Mouse (Mus musculus): ENCODE measurements around the gene Pdzph1. TPM values are rescaled to one million over a fixed set of nuclear protein-coding genes. Genes with fewer than 3 reads are reported as not detected.

Pdzph1 gene
- polyA plus RNA-seq, 1 experiment from 2014 or later, result 6.5 TPM

DNA sequence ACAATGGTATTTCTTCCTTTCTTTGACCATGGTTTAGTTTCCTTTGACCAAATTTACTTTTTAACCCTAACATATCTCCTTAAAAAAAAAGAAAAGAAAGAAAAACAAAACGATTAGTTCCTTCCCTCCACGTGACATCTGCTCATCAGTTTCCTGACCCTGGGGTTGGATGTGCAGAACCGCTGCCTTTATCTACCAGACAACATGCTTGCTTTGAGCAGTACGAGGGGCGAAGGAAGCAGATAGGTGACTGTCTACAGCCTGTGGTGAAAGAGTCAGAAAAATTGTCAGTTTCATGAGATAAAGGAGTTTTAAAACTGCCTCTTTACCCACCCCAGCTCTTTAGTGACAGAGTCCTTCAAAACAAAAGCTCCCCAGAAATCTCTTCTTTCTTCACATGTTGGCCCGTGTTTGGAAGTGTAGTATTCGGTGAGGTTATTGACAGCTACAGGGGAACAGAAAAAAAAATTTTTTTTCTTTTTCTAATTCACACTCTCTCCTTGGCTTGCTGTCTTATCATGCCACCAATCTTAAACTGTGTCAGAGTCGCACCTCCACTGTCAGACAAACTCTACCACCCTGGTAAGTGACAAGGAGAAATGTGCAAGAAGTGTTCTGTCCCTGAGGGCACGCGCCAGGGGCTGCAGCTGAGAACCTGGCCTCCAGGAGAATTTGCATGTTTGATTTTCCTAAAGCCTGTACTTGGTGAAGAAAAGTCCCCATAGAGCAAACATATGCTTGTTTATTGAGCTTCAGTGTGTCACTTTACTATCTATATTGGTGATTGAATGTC is 66.2 kb downstream of the Pdzph1 start:
- Histone ChIP-seq H3K9me3 (ENCODE audit: control insufficient read depth, low read length) (no peaks in the 10 kb centered on the region), H3K36me3 (ENCODE audit: control insufficient read depth, insufficient read depth) (no peaks in the 10 kb centered on the region), H3K4me3 (replicated peaks; ENCODE audit: low read length) (no peak overlapping the region), H3K4me2 (ENCODE audit: low read length) (no peak overlapping the region), H3K27ac (ENCODE audit: low read length) (no peak overlapping the region), H3K27me3 (replicated peaks; ENCODE audit: control insufficient read depth, insufficient read depth, low read length) (no peaks in the 10 kb centered on the region), H3K4me1 (replicated peaks; ENCODE audit: control insufficient read depth, insufficient read depth, low read length) (no peaks in the 10 kb centered on the region), H3K9ac (replicated peaks; ENCODE audit: low read depth, low read length) (no peak overlapping the region)
- no peak for ATAC-seq
- 84% methylated on average over 10 of the region's 10 CpGs for WGBS

DNA sequence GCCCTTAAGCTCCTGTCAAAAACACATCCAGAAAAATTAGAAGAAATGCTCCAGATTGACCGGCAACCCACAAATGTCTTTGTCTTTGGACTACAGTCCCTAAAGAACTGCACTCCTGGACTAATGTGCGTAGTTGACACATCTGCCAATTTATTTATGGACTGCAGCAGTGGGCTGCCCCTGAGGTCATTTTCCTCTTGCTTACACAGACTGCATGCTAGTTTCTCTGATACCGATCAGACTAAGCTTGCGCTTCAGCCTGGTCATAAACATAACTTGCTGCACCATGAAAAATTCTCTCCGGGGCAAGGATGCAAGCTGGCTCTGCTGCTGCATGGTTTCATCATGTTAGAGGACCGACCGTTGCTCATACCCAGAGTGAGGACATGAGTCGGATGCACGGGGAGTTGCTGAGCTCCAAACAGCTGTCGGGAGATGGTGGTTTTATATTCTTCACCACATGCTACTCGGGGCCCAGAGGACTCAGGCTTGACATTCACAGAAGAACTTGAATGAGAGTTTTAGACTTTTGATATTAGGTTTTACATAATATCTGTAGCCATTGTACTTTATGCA is 67.2 kb downstream of the Pdzph1 start:
- 88% methylated on average over 11 of the region's 11 CpGs for WGBS
- H3K27ac ChIP-seq (ENCODE audit: low read length), result no peak overlapping the region
- no peak overlapping the region for H3K9ac ChIP-seq (replicated peaks; ENCODE audit: low read depth, low read length)
- H3K4me2 ChIP-seq (ENCODE audit: low read length), result no peak overlapping the region
- H3K36me3 ChIP-seq (ENCODE audit: control insufficient read depth, insufficient read depth), result no peaks in the 10 kb centered on the region
- no peaks in the 10 kb centered on the region for H3K27me3 ChIP-seq (replicated peaks; ENCODE audit: control insufficient read depth, insufficient read depth, low read length)
- H3K4me3 ChIP-seq (replicated peaks; ENCODE audit: low read length), result no peak overlapping the region
- no peak for ATAC-seq
- no peaks in the 10 kb centered on the region for H3K9me3 ChIP-seq (ENCODE audit: control insufficient read depth, low read length)
- H3K4me1 ChIP-seq (replicated peaks; ENCODE audit: control insufficient read depth, insufficient read depth, low read length), result 0 out of 2 replicates have a peak, but pooled peaks cover 2% of the 10 kb centered on the region

DNA sequence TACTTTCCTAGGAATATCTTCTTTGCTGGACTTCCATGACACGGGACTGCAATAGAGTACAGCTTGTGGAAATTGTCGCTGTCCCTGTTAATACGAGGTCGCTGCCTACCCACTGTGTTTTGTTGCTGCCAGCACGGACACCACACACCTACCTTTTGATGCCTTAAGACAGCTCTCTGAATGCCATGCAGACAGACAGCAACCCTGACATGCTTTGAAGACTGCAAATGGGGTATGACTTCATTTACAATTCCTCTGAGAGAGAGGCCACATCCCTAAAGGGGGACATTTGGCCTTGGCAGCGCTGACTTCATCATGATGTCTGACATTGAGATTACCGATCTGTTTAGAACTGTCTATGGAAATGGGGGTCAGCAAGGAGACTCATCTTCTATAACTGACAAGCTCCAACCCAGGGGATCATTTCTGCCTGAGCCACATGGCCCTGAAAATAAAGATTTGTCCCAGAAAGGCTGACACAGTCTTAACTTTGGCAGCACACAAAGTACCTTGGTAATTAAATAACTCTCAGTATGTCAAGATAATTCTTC is 67.8 kb downstream of the Pdzph1 start:
- Histone ChIP-seq H3K9me3 (ENCODE audit: control insufficient read depth, low read length) (no peaks in the 10 kb centered on the region), H3K36me3 (ENCODE audit: control insufficient read depth, insufficient read depth) (no peaks in the 10 kb centered on the region), H3K4me2 (ENCODE audit: low read length) (no peak overlapping the region), H3K4me3 (replicated peaks; ENCODE audit: low read length) (no peak overlapping the region), H3K27me3 (replicated peaks; ENCODE audit: control insufficient read depth, insufficient read depth, low read length) (no peaks in the 10 kb centered on the region), H3K4me1 (replicated peaks; ENCODE audit: control insufficient read depth, insufficient read depth, low read length) (0 out of 2 replicates have a peak, but pooled peaks cover 2% of the 10 kb centered on the region), H3K27ac (ENCODE audit: low read length) (no peak overlapping the region), H3K9ac (replicated peaks; ENCODE audit: low read depth, low read length) (no peak overlapping the region)
- no peak for ATAC-seq
- 88% methylated on average over 7 of the region's 7 CpGs for WGBS

DNA sequence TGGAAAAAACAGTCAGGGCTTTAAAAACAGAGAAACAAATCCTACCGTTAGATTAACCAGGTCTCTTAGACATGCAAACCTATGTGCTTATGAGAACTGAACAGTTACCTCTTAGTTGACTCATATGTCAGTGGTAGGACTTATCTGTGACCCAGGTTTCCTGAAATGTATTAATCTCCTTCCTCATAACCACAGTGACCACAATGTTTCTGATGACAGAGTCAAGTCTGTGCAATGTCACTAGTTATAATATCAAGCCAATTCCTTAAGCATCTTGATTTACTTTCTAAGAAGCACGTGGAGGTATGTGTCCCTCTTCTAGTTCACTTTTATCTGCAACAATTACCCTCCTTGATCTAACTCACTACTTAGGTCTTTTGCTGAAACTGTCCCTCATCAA is 68.4 kb downstream of the Pdzph1 start:
- WGBS, result 93% methylated on average over 2 of the region's 2 CpGs
- no peak overlapping the region for H3K27ac ChIP-seq (ENCODE audit: low read length)
- H3K4me3 ChIP-seq (replicated peaks; ENCODE audit: low read length), result no peak overlapping the region
- H3K36me3 ChIP-seq (ENCODE audit: control insufficient read depth, insufficient read depth), result no peaks in the 10 kb centered on the region
- ATAC-seq, result no peak
- H3K9me3 ChIP-seq (ENCODE audit: control insufficient read depth, low read length), result no peaks in the 10 kb centered on the region
- H3K9ac ChIP-seq (replicated peaks; ENCODE audit: low read depth, low read length), result no peak overlapping the region
- H3K4me2 ChIP-seq (ENCODE audit: low read length), result no peak overlapping the region
- H3K4me1 ChIP-seq (replicated peaks; ENCODE audit: control insufficient read depth, insufficient read depth, low read length), result 0 out of 2 replicates have a peak, but pooled peaks cover 2% of the 10 kb centered on the region
- no peaks in the 10 kb centered on the region for H3K27me3 ChIP-seq (replicated peaks; ENCODE audit: control insufficient read depth, insufficient read depth, low read length)

DNA sequence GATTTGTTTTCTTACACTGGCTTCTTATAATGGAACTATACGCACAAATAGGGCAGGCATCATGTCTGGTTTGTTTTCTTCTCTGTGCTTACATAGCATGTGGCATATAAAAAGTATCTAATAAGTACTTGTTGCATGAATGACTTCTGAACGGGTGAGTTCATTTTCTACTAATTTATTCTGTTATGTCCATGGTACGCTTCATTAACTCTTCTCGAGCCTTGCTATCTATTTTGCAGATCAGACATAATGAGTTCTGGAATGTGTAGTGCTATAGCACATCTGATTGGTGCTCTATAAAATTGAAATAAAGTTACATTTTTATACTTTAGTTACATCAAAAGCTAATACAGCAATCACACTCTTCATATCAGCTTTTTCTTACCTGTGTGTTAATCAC is 71.2 kb downstream of the Pdzph1 start:
- H3K4me3 ChIP-seq (replicated peaks; ENCODE audit: low read length), result no peak overlapping the region
- 0 out of 2 replicates have a peak, but pooled peaks cover 2% of the 10 kb centered on the region for H3K4me1 ChIP-seq (replicated peaks; ENCODE audit: control insufficient read depth, insufficient read depth, low read length)
- 21% methylated on average over 4 of the region's 4 CpGs for WGBS
- no peak overlapping the region for H3K4me2 ChIP-seq (ENCODE audit: low read length)
- no peaks in the 10 kb centered on the region for H3K27me3 ChIP-seq (replicated peaks; ENCODE audit: control insufficient read depth, insufficient read depth, low read length)
- no peaks in the 10 kb centered on the region for H3K36me3 ChIP-seq (ENCODE audit: control insufficient read depth, insufficient read depth)
- no peak overlapping the region for H3K9ac ChIP-seq (replicated peaks; ENCODE audit: low read depth, low read length)
- no peaks in the 10 kb centered on the region for H3K9me3 ChIP-seq (ENCODE audit: control insufficient read depth, low read length)
- ATAC-seq, result no peak
- no peak overlapping the region for H3K27ac ChIP-seq (ENCODE audit: low read length)

DNA sequence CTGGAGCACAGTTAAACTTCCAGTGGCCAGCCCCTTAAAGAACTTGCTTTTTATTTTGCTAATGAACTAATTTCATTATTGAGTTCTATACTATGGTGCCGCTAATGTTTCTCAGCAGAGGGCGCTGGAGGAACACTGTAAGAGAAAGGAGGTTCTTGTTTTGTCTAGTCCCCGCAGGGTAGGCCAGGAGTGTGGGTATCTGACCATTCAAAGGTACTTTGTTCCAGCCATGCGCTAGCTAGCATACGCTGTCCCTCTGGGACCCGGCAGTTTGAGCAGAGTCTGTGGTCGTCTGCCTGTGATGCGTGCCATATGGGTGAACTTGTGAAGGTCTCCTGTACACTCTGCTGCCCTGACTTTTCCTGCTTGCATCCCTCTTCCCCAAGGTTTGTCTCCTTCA is 72.1 kb downstream of the Pdzph1 start:
- H3K4me3 ChIP-seq (replicated peaks; ENCODE audit: low read length), result no peak overlapping the region
- 0 out of 2 replicates have a peak, but pooled peaks cover 2% of the 10 kb centered on the region for H3K4me1 ChIP-seq (replicated peaks; ENCODE audit: control insufficient read depth, insufficient read depth, low read length)
- no peak overlapping the region for H3K9ac ChIP-seq (replicated peaks; ENCODE audit: low read depth, low read length)
- no peaks in the 10 kb centered on the region for H3K9me3 ChIP-seq (ENCODE audit: control insufficient read depth, low read length)
- no peaks in the 10 kb centered on the region for H3K36me3 ChIP-seq (ENCODE audit: control insufficient read depth, insufficient read depth)
- no peaks in the 10 kb centered on the region for H3K27me3 ChIP-seq (replicated peaks; ENCODE audit: control insufficient read depth, insufficient read depth, low read length)
- ATAC-seq, result peak; percentile 91
- peak overlapping the region; percentile 23; the same call in 1 of the 2 replicates for H3K4me2 ChIP-seq (ENCODE audit: low read length)
- H3K27ac ChIP-seq (ENCODE audit: low read length), result no peak overlapping the region
- 3% methylated on average over 8 of the region's 8 CpGs for WGBS

DNA sequence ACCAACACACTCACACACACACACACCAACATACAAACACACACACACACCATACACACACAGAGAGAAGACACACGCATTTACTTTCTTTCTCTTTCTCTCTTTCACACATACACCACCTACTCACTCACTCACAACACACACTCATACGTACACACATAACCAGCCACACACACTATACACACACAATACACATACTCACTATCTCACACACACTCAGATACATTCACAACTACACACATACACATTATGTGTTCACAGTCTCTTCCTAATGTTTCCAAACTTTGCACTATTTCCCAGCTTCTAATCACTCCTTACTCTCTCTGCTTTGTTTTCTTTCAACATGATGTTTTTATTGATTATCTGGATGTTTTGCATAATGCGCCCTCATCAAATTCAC is 72.6 kb downstream of the Pdzph1 start:
- no peak overlapping the region for H3K4me2 ChIP-seq (ENCODE audit: low read length)

DNA sequence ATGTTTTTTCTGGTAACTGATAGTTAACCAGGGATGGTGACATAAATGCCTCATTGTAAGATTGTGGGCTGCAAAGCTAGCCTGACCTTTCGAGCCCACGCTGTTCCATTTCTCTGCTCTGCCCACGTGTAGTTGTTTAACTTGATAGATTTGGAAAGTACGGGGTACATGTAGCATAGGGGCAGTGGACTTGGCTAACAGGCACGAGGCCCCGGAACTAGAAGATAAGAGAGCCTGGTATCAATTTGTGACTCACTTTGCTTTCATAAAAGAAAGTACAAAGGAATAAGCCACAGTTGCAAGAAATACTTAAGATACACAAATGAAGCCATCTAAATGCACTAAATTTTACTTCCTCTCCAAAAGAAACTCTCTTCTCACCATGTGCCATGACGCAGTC is 79.6 kb downstream of the Pdzph1 start:
- Histone ChIP-seq H3K27me3 (replicated peaks; ENCODE audit: control insufficient read depth, insufficient read depth, low read length) (no peaks in the 10 kb centered on the region), H3K36me3 (ENCODE audit: control insufficient read depth, insufficient read depth) (no peaks in the 10 kb centered on the region), H3K9ac (replicated peaks; ENCODE audit: low read depth, low read length) (no peak overlapping the region), H3K9me3 (ENCODE audit: control insufficient read depth, low read length) (no peaks in the 10 kb centered on the region), H3K4me3 (replicated peaks; ENCODE audit: low read length) (no peak overlapping the region), H3K4me2 (ENCODE audit: low read length) (no peak overlapping the region), H3K4me1 (replicated peaks; ENCODE audit: control insufficient read depth, insufficient read depth, low read length) (no peaks in the 10 kb centered on the region), H3K27ac (ENCODE audit: low read length) (no peak overlapping the region)
- no peak for ATAC-seq
- 88% methylated on average over 7 of the region's 7 CpGs for WGBS

More for the DNA sequence above, 72.6 kb downstream of the Pdzph1 start:
- Histone ChIP-seq H3K9ac (replicated peaks; ENCODE audit: low read depth, low read length) (no peak overlapping the region), H3K27me3 (replicated peaks; ENCODE audit: control insufficient read depth, insufficient read depth, low read length) (no peaks in the 10 kb centered on the region), H3K4me1 (replicated peaks; ENCODE audit: control insufficient read depth, insufficient read depth, low read length) (0 out of 2 replicates have a peak, but pooled peaks cover 2% of the 10 kb centered on the region), H3K4me3 (replicated peaks; ENCODE audit: low read length) (no peak overlapping the region), H3K36me3 (ENCODE audit: control insufficient read depth, insufficient read depth) (no peaks in the 10 kb centered on the region), H3K27ac (ENCODE audit: low read length) (no peak overlapping the region), H3K9me3 (ENCODE audit: control insufficient read depth, low read length) (no peaks in the 10 kb centered on the region)
- WGBS, result 83% methylated on average over 3 of the region's 3 CpGs
- no peak for ATAC-seq

DNA sequence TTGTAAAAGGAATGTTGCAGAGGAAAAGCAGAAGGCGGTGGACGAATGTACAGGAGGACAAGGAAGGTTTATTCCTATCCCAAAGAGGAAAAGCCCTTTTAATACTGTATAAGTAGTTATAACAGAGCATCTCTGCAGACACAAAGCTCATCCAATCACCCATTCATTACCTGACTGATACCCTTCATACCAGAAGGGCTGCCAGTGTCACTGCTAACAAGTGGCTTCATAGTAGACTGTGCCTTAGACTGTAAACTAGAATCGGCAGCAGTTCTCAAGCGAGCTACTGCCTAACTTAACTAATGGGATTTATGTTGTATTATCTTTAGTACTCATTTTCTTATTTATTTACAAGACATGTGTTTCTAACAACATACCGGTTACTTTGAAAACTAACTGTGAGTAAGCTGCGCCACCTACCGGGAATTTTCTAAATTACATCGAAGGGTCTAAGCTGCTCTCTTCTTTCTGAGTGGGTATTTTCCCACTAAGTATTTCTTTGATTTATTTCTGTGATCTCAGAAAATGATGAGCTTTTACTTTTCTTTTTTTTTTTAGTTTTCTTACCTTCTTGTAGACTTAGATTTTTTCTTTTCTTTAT is 82.0 kb downstream of the Pdzph1 start:
- no peak overlapping the region for H3K27ac ChIP-seq (ENCODE audit: low read length)
- peak; percentile 72 for ATAC-seq
- H3K36me3 ChIP-seq (ENCODE audit: control insufficient read depth, insufficient read depth), result no peaks in the 10 kb centered on the region
- no peak overlapping the region for H3K9ac ChIP-seq (replicated peaks; ENCODE audit: low read depth, low read length)
- H3K4me2 ChIP-seq (ENCODE audit: low read length), result no peak overlapping the region
- 36% methylated on average over 8 of the region's 8 CpGs for WGBS
- H3K4me1 ChIP-seq (replicated peaks; ENCODE audit: control insufficient read depth, insufficient read depth, low read length), result no peaks in the 10 kb centered on the region
- no peak overlapping the region for H3K4me3 ChIP-seq (replicated peaks; ENCODE audit: low read length)
- H3K9me3 ChIP-seq (ENCODE audit: control insufficient read depth, low read length), result no peaks in the 10 kb centered on the region
- no peaks in the 10 kb centered on the region for H3K27me3 ChIP-seq (replicated peaks; ENCODE audit: control insufficient read depth, insufficient read depth, low read length)
